Mouse (Mus musculus): ENCODE measurements around the gene 1700028K03Rik. TPM values are rescaled to one million over a fixed set of nuclear protein-coding genes. Genes with fewer than 3 reads are reported as not detected.

1700028K03Rik gene
- polyA plus RNA-seq (2011; ENCODE audit: insufficient read depth, insufficient read length, low read depth, missing spikeins): 0.12 and 0.30 TPM in 2 replicates

DNA sequence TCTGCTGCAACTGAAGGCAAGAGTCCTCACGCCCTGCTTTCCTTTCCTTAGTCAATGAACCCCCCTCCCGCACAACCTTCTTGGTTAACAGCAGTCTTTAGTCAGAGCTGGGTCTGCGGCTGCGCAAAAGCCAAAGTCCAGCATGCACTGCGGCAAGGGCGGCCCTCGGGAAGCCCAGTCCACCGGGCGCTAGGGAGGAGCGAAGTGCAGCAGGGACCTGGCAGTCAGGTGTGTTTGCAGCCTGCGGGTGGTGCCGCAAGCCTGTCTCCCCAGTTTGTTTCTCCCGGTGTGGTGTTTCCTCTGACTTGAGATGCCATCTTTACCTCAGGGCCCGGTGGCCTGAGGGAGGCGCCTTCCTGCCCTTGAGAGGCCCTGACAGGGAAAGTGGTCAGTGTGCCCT is at the start of gene 1700028K03Rik:
Gene 1700028K03Rik, plus strand, starts transcription at position 129 of the 400 bp plus-strand sequence.
- H3K27ac ChIP-seq (ENCODE audit: insufficient read depth, low read length): no peak within 1 kb of the TSS
- no peaks in the 10 kb centered on the region for H3K9me3 ChIP-seq (replicated peaks; ENCODE audit: control insufficient read depth, insufficient read depth, low read length, poor library complexity, severe bottlenecking)
- TF ChIP-seq EP300 (IDR thresholded peaks at IDR 0.05; ENCODE audit: insufficient read depth, low read depth, low read length) (no peak), POLR2A (IDR thresholded peaks at IDR 0.05; ENCODE audit: insufficient read depth, low read length) (no peak), CTCF (IDR thresholded peaks at IDR 0.05; ENCODE audit: low read depth, low read length) (no peak)
- peak within 1 kb of the TSS; percentile 27 for H3K4me3 ChIP-seq (ENCODE audit: low read depth, low read length)
- H3K4me1 ChIP-seq (ENCODE audit: control insufficient read depth, insufficient read depth, low read length): no peaks in the 10 kb centered on the region
- no peak within 1 kb of the TSS for H3K9ac ChIP-seq (ENCODE audit: low read depth, poor library complexity, severe bottlenecking)
- H3K36me3 ChIP-seq (ENCODE audit: control insufficient read depth, insufficient read depth, low read length, poor library complexity, severe bottlenecking): no peaks in the 10 kb centered on the region
- H3K27me3 ChIP-seq (ENCODE audit: control insufficient read depth, insufficient read depth, low read length, poor library complexity, severe bottlenecking): no peaks in the 10 kb centered on the region

DNA sequence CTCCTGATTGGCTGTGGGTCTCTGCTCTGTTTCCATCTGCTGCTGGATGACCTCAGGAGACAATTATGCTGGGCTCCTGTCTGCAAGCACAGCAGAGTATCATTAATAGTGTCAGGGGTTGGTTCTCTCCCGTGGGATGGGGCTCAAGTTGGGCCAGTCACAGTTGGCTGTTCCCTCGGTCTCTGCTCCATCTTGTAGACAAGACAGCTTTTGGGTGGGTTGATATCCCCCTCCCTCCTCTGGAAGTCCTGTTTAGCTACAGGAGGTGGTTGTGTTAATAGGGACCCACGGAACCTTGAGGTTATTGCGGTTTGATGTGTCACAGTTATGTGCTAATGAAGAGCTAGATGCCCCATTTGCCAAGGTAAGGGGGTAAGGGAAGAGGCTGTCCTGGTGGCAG is 45.5 kb upstream of the 1700028K03Rik start:
- H3K9me3 ChIP-seq (replicated peaks; ENCODE audit: control insufficient read depth, insufficient read depth, low read length, poor library complexity, severe bottlenecking): no peaks in the 10 kb centered on the region
- H3K27ac ChIP-seq (ENCODE audit: insufficient read depth, low read length): no peak overlapping the region
- no peaks in the 10 kb centered on the region for H3K4me1 ChIP-seq (ENCODE audit: control insufficient read depth, insufficient read depth, low read length)
- TF ChIP-seq POLR2A (IDR thresholded peaks at IDR 0.05; ENCODE audit: insufficient read depth, low read length): no peak
- TF ChIP-seq EP300 (IDR thresholded peaks at IDR 0.05; ENCODE audit: insufficient read depth, low read depth, low read length): no peak
- no peak for TF ChIP-seq CTCF (IDR thresholded peaks at IDR 0.05; ENCODE audit: low read depth, low read length)
- H3K4me3 ChIP-seq (ENCODE audit: low read depth, low read length): no peak overlapping the region
- no peaks in the 10 kb centered on the region for H3K36me3 ChIP-seq (ENCODE audit: control insufficient read depth, insufficient read depth, low read length, poor library complexity, severe bottlenecking)
- H3K27me3 ChIP-seq (ENCODE audit: control insufficient read depth, insufficient read depth, low read length, poor library complexity, severe bottlenecking): no peaks in the 10 kb centered on the region
- no peak overlapping the region for H3K9ac ChIP-seq (ENCODE audit: low read depth, poor library complexity, severe bottlenecking)

DNA sequence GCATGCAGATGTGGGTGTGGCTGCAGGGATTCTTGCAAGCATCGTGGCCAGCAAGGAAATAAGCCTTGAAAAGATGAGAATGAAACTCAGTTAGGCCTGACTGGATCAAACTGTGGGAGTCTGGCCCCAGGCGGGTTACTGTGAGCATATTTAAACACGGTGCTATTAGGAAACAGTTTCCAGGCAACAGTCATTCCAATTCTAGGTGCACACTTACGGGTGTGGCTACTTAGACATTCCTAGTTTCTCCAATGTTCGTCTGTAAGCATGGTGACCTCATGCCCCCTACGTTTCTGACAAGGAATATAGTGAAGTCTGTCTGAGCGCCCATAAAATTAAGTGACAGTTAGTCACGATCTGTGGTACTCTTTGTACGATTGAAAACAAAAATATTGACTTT is 43.5 kb upstream of the 1700028K03Rik start:
- TF ChIP-seq CTCF (IDR thresholded peaks at IDR 0.05; ENCODE audit: low read depth, low read length) (no peak), EP300 (IDR thresholded peaks at IDR 0.05; ENCODE audit: insufficient read depth, low read depth, low read length) (no peak), POLR2A (IDR thresholded peaks at IDR 0.05; ENCODE audit: insufficient read depth, low read length) (no peak)
- H3K27ac ChIP-seq (ENCODE audit: insufficient read depth, low read length): no peak overlapping the region
- H3K4me3 ChIP-seq (ENCODE audit: low read depth, low read length): no peak overlapping the region
- no peaks in the 10 kb centered on the region for H3K4me1 ChIP-seq (ENCODE audit: control insufficient read depth, insufficient read depth, low read length)
- no peaks in the 10 kb centered on the region for H3K9me3 ChIP-seq (replicated peaks; ENCODE audit: control insufficient read depth, insufficient read depth, low read length, poor library complexity, severe bottlenecking)
- no peak overlapping the region for H3K9ac ChIP-seq (ENCODE audit: low read depth, poor library complexity, severe bottlenecking)
- no peaks in the 10 kb centered on the region for H3K36me3 ChIP-seq (ENCODE audit: control insufficient read depth, insufficient read depth, low read length, poor library complexity, severe bottlenecking)
- H3K27me3 ChIP-seq (ENCODE audit: control insufficient read depth, insufficient read depth, low read length, poor library complexity, severe bottlenecking): no peaks in the 10 kb centered on the region

DNA sequence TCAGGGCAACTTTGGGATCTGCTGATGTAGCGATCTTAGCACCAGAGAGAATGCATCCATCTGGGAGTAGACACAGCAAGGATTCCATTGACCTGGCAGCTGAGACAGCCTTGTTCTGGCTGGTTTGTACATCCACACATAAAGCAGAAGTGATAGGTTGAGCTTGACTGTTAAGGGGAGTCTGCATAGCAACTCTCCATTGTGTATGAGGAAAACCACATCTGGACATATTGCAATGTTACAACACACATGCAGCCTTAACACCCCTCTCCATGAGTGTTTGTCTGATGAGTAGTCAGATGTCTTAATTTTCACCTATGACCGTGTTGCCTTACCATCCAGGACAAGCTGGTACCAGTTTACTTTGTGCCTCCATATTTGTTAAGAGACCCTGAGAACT is 42.0 kb upstream of the 1700028K03Rik start:
- Histone ChIP-seq H3K9me3 (replicated peaks; ENCODE audit: control insufficient read depth, insufficient read depth, low read length, poor library complexity, severe bottlenecking) (no peaks in the 10 kb centered on the region), H3K9ac (ENCODE audit: low read depth, poor library complexity, severe bottlenecking) (no peak overlapping the region), H3K27ac (ENCODE audit: insufficient read depth, low read length) (no peak overlapping the region), H3K27me3 (ENCODE audit: control insufficient read depth, insufficient read depth, low read length, poor library complexity, severe bottlenecking) (no peaks in the 10 kb centered on the region), H3K4me3 (ENCODE audit: low read depth, low read length) (no peak overlapping the region), H3K36me3 (ENCODE audit: control insufficient read depth, insufficient read depth, low read length, poor library complexity, severe bottlenecking) (no peaks in the 10 kb centered on the region), H3K4me1 (ENCODE audit: control insufficient read depth, insufficient read depth, low read length) (no peaks in the 10 kb centered on the region)
- TF ChIP-seq POLR2A (IDR thresholded peaks at IDR 0.05; ENCODE audit: insufficient read depth, low read length) (no peak), CTCF (IDR thresholded peaks at IDR 0.05; ENCODE audit: low read depth, low read length) (no peak), EP300 (IDR thresholded peaks at IDR 0.05; ENCODE audit: insufficient read depth, low read depth, low read length) (no peak)

DNA sequence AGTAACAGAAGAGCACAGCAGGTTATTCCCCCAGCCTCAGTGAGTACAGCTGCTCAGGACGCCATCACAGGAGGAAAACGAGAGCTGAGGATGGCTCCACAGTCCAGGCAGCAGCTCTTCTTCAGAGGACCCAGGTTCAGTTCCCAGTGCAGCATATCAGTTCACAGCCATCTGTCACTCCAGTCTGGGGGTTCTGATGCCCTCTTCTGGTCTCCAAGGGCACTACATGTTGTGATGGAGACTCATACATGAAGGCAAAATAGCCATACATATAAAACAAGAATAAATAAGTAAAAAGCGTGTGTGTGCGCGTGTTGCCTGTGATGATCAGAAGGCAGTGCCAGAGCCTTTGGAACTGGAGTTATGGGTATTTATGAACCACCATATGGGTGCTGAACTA is 39.8 kb upstream of the 1700028K03Rik start:
- no peaks in the 10 kb centered on the region for H3K9me3 ChIP-seq (replicated peaks; ENCODE audit: control insufficient read depth, insufficient read depth, low read length, poor library complexity, severe bottlenecking)
- H3K27ac ChIP-seq (ENCODE audit: insufficient read depth, low read length): no peak overlapping the region
- H3K4me1 ChIP-seq (ENCODE audit: control insufficient read depth, insufficient read depth, low read length): no peaks in the 10 kb centered on the region
- no peaks in the 10 kb centered on the region for H3K27me3 ChIP-seq (ENCODE audit: control insufficient read depth, insufficient read depth, low read length, poor library complexity, severe bottlenecking)
- no peaks in the 10 kb centered on the region for H3K36me3 ChIP-seq (ENCODE audit: control insufficient read depth, insufficient read depth, low read length, poor library complexity, severe bottlenecking)
- no peak overlapping the region for H3K9ac ChIP-seq (ENCODE audit: low read depth, poor library complexity, severe bottlenecking)
- H3K4me3 ChIP-seq (ENCODE audit: low read depth, low read length): no peak overlapping the region
- peak; percentile 13 for TF ChIP-seq CTCF (IDR thresholded peaks at IDR 0.05; ENCODE audit: low read depth, low read length)
- TF ChIP-seq EP300 (IDR thresholded peaks at IDR 0.05; ENCODE audit: insufficient read depth, low read depth, low read length): no peak
- no peak for TF ChIP-seq POLR2A (IDR thresholded peaks at IDR 0.05; ENCODE audit: insufficient read depth, low read length)

DNA sequence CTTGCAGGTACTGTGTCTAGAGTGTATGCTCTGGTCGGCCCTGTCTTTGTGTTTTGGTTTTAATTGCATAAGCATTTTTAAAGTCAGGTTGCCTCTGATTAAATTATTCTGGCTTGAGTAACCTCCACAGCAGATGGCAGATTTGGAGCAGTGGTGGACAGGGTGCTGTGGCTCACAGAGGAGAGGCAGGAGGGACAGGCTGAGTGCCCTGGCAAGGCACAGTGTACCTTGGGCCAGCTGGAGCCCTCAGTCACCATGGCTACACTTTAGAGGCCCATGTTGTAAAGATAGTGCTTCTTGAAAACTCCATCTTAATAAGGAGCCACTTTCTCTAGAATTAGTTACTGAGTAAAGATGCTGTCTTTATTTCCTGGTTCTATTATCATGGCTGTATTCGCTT is 38.5 kb upstream of the 1700028K03Rik start:
- no peaks in the 10 kb centered on the region for H3K4me1 ChIP-seq (ENCODE audit: control insufficient read depth, insufficient read depth, low read length)
- no peak for TF ChIP-seq CTCF (IDR thresholded peaks at IDR 0.05; ENCODE audit: low read depth, low read length)
- TF ChIP-seq EP300 (IDR thresholded peaks at IDR 0.05; ENCODE audit: insufficient read depth, low read depth, low read length): no peak
- no peak for TF ChIP-seq POLR2A (IDR thresholded peaks at IDR 0.05; ENCODE audit: insufficient read depth, low read length)
- no peak overlapping the region for H3K9ac ChIP-seq (ENCODE audit: low read depth, poor library complexity, severe bottlenecking)
- no peaks in the 10 kb centered on the region for H3K9me3 ChIP-seq (replicated peaks; ENCODE audit: control insufficient read depth, insufficient read depth, low read length, poor library complexity, severe bottlenecking)
- H3K27ac ChIP-seq (ENCODE audit: insufficient read depth, low read length): no peak overlapping the region
- H3K27me3 ChIP-seq (ENCODE audit: control insufficient read depth, insufficient read depth, low read length, poor library complexity, severe bottlenecking): no peaks in the 10 kb centered on the region
- no peak overlapping the region for H3K4me3 ChIP-seq (ENCODE audit: low read depth, low read length)
- no peaks in the 10 kb centered on the region for H3K36me3 ChIP-seq (ENCODE audit: control insufficient read depth, insufficient read depth, low read length, poor library complexity, severe bottlenecking)
